Mouse (Mus musculus) limb, embryonic 15.5 days (tissue): ENCODE data around the gene Asb18. TPM values are rescaled to one million over a fixed set of nuclear protein-coding genes. Genes with fewer than 3 reads are reported as not detected.

ENCODE experiments used
- ATAC-seq: fragments of 200-750 bp; cut with Nextera tagmentation; 2 replicates; pipeline ENCODE4 v1.8.0; 2017; ENCODE audit warnings: low read depth, moderate TSS enrichment; ENCODE audit not compliant: insufficient number of reproducible peaks, low FRiP score, low TSS enrichment
- H3K27ac ChIP-seq: fragments of 300-500 bp; sonication (generic); 2 replicates; pipeline ENCODE4 v1.5.1; 2015; ENCODE audit warnings: moderate library complexity, mild to moderate bottlenecking, inconsistent platforms
- H3K27me3 ChIP-seq: fragments of 300-500 bp; sonication (generic); 2 replicates; pipeline ENCODE4 v1.6.1; 2015; ENCODE audit warnings: inconsistent platforms
- H3K36me3 ChIP-seq: fragments of 300-500 bp; sonication (generic); 2 replicates; pipeline ENCODE4 v1.6.1; 2015; ENCODE audit warnings: inconsistent platforms
- H3K4me1 ChIP-seq: fragments of 300-500 bp; sonication (generic); 2 replicates; pipeline ENCODE4 v1.6.1; 2015; ENCODE audit warnings: inconsistent platforms
- H3K4me2 ChIP-seq: fragments of 300-500 bp; sonication (generic); 2 replicates; pipeline ENCODE4 v1.6.1; 2015; ENCODE audit warnings: mild to moderate bottlenecking, inconsistent platforms
- H3K4me3 ChIP-seq: fragments of 300-500 bp; sonication (generic); 2 replicates; pipeline ENCODE4 v1.5.1; 2015; ENCODE audit warnings: mild to moderate bottlenecking, inconsistent platforms
- H3K9ac ChIP-seq: fragments of 300-500 bp; sonication (generic); 2 replicates; pipeline ENCODE4 v1.6.1; 2015; ENCODE audit warnings: inconsistent platforms
- H3K9me3 ChIP-seq: fragments of 300-500 bp; sonication (generic); 2 replicates; pipeline ENCODE4 v1.6.1; 2016; ENCODE audit warnings: inconsistent platforms
- WGBS: fragments of 180-500 bp; shearing (Covaris S2); methylation state at CpG from one replicate; pipeline ENCODE4 v1.1.7; 2015; 5-methylcytosine and 5-hydroxymethylcytosine counted together
- polyA plus RNA-seq: library from polyadenylated mRNA; unstranded; fragments of >200 nt; fragmentation: Nextera tagmentation; extraction: Ambion mirVana; gene quantifications from 2 replicates; pipeline ENCODE4 v1.2.1, GENCODE M21; 2015

Gene Asb18
- polyA plus RNA-seq, 1 experiment from 2014 or later: 0.12 TPM

GRCm38 (mm10) chr1:89919206-89919605 is 95.3 kb downstream of the Asb18 start:
- no peak overlapping the region for H3K9ac ChIP-seq
- H3K4me1 ChIP-seq: peaks cover 18% of the 10 kb centered on the region
- H3K4me2 ChIP-seq: no peak overlapping the region
- no peaks in the 10 kb centered on the region for H3K36me3 ChIP-seq
- H3K27ac ChIP-seq: no peak overlapping the region
- H3K4me3 ChIP-seq: no peak overlapping the region
- no peak for ATAC-seq
- 68% methylated on average over 6 of the region's 6 CpGs for WGBS
- no peaks in the 10 kb centered on the region for H3K9me3 ChIP-seq
- H3K27me3 ChIP-seq: peaks cover 71% of the 10 kb centered on the region

DNA sequence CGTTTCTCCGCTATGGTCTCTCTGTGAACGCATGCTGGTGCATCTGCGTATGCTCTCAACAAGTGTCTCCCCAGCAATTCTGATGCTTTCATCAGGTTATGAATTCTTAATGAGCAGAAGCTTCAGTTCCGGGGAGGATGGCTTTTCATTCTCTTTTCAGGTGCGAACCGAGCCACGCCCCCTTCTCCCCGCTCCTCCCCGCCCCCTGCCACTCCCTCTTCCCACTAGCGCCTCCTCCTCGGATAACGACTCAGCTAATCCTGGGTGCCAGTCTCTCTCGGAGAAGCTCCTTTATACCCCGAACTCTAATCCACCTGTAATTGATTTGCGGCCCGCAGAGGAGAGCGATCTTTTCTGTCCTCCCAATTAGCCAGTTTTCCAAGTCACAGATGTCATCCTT is 96.4 kb downstream of the Asb18 start:
- H3K36me3 ChIP-seq: no peaks in the 10 kb centered on the region
- no peak overlapping the region for H3K4me3 ChIP-seq
- 22% methylated on average over 18 of the region's 18 CpGs for WGBS
- H3K27ac ChIP-seq: no peak overlapping the region
- H3K4me2 ChIP-seq: no peak overlapping the region
- no peak for ATAC-seq
- peaks cover 10% of the 10 kb centered on the region for H3K4me1 ChIP-seq
- H3K27me3 ChIP-seq: peaks cover 60% of the 10 kb centered on the region
- no peak overlapping the region for H3K9ac ChIP-seq
- H3K9me3 ChIP-seq: no peaks in the 10 kb centered on the region

GRCm38 (mm10) chr1:89913611-89914010 is 100.9 kb downstream of the Asb18 start:
- H3K9me3 ChIP-seq: no peaks in the 10 kb centered on the region
- H3K27ac ChIP-seq: no peak overlapping the region
- 68% methylated on average over 4 of the region's 4 CpGs for WGBS
- peaks cover 7% of the 10 kb centered on the region; the same call in 1 of the 2 replicates for H3K4me1 ChIP-seq
- H3K4me3 ChIP-seq: no peak overlapping the region
- peaks cover 16% of the 10 kb centered on the region for H3K27me3 ChIP-seq
- H3K4me2 ChIP-seq: no peak overlapping the region
- ATAC-seq: no peak
- H3K9ac ChIP-seq: no peak overlapping the region
- H3K36me3 ChIP-seq: no peaks in the 10 kb centered on the region

- WGBS: 25% methylated on average over 5 of the region's 5 CpGs
- Histone ChIP-seq H3K27ac (no peak overlapping the region), H3K9me3 (no peaks in the 10 kb centered on the region), H3K36me3 (no peaks in the 10 kb centered on the region), H3K27me3 (peaks cover 3% of the 10 kb centered on the region), H3K4me2 (no peak overlapping the region), H3K4me3 (no peak overlapping the region), H3K4me1 (peaks cover 4% of the 10 kb centered on the region; the same call in 1 of the 2 replicates), H3K9ac (no peak overlapping the region)
- no peak for ATAC-seq
Observed at GRCm38 (mm10) chr1:89912392-89912791, 102.1 kb downstream of the Asb18 start.

- Histone ChIP-seq H3K9ac (no peak overlapping the region), H3K27ac (no peak overlapping the region), H3K36me3 (no peaks in the 10 kb centered on the region), H3K4me1 (peaks cover 4% of the 10 kb centered on the region; the same call in 1 of the 2 replicates), H3K4me3 (no peak overlapping the region), H3K4me2 (no peak overlapping the region), H3K27me3 (no peaks in the 10 kb centered on the region; the same call in 1 of the 2 replicates), H3K9me3 (no peaks in the 10 kb centered on the region)
- no peak for ATAC-seq
- 84% methylated on average over 8 of the region's 8 CpGs for WGBS
Observed at GRCm38 (mm10) chr1:89909796-89910195, 104.7 kb downstream of the Asb18 start.

- WGBS: 74% methylated on average over 1 of the region's 1 CpGs
- H3K4me3 ChIP-seq: no peak overlapping the region
- no peaks in the 10 kb centered on the region for H3K27me3 ChIP-seq
- H3K27ac ChIP-seq: no peak overlapping the region
- H3K4me2 ChIP-seq: no peak overlapping the region
- H3K4me1 ChIP-seq: no peaks in the 10 kb centered on the region
- no peaks in the 10 kb centered on the region for H3K36me3 ChIP-seq
- no peaks in the 10 kb centered on the region for H3K9me3 ChIP-seq
- H3K9ac ChIP-seq: no peak overlapping the region
- ATAC-seq: no peak
Observed at GRCm38 (mm10) chr1:89902641-89903040, 111.8 kb downstream of the Asb18 start.

GRCm38 (mm10) chr1:89902236-89902635 is 112.2 kb downstream of the Asb18 start:
- H3K9ac ChIP-seq: no peak overlapping the region
- H3K36me3 ChIP-seq: no peaks in the 10 kb centered on the region; the same call in 1 of the 2 replicates
- H3K4me3 ChIP-seq: no peak overlapping the region
- 70% methylated on average over 2 of the region's 2 CpGs for WGBS
- ATAC-seq: no peak
- no peaks in the 10 kb centered on the region for H3K9me3 ChIP-seq
- no peak overlapping the region for H3K27ac ChIP-seq
- H3K4me1 ChIP-seq: no peaks in the 10 kb centered on the region
- H3K4me2 ChIP-seq: no peak overlapping the region
- no peaks in the 10 kb centered on the region for H3K27me3 ChIP-seq

GRCm38 (mm10) chr1:89901381-89901780 is 113.1 kb downstream of the Asb18 start:
- 78% methylated on average over 4 of the region's 4 CpGs for whole genome bisulfite sequencing
- no peak overlapping the region for H3K9ac ChIP-seq
- H3K4me1 ChIP-seq: no peaks in the 10 kb centered on the region

More at GRCm38 (mm10) chr1:89901381-89901780, 113.1 kb downstream of the Asb18 start:
- H3K4me3 ChIP-seq: no peak overlapping the region
- H3K27me3 ChIP-seq: no peaks in the 10 kb centered on the region
- H3K36me3 ChIP-seq: no peaks in the 10 kb centered on the region; the same call in 1 of the 2 replicates
- no peak for ATAC-seq
- no peak overlapping the region for H3K27ac ChIP-seq
- H3K4me2 ChIP-seq: no peak overlapping the region
- no peaks in the 10 kb centered on the region for H3K9me3 ChIP-seq

Other genes with a start within 250 kb of the Asb18 start
- gene Gbx2, start 83.5 kb downstream of the Asb18 start, polyA plus RNA-seq: 0.14 and 0.34 TPM in 2 replicates
- 0.19 TPM in 1 of 2 replicates, not detected in the other for gene Iqca, start 138.7 kb upstream of the Asb18 start, polyA plus RNA-seq
- gene Ackr3, start 189.3 kb upstream of the Asb18 start, polyA plus RNA-seq: 34.6 and 38.1 TPM in 2 replicates